Mouse (Mus musculus): ENCODE data around the gene Ydjc.

DNA sequence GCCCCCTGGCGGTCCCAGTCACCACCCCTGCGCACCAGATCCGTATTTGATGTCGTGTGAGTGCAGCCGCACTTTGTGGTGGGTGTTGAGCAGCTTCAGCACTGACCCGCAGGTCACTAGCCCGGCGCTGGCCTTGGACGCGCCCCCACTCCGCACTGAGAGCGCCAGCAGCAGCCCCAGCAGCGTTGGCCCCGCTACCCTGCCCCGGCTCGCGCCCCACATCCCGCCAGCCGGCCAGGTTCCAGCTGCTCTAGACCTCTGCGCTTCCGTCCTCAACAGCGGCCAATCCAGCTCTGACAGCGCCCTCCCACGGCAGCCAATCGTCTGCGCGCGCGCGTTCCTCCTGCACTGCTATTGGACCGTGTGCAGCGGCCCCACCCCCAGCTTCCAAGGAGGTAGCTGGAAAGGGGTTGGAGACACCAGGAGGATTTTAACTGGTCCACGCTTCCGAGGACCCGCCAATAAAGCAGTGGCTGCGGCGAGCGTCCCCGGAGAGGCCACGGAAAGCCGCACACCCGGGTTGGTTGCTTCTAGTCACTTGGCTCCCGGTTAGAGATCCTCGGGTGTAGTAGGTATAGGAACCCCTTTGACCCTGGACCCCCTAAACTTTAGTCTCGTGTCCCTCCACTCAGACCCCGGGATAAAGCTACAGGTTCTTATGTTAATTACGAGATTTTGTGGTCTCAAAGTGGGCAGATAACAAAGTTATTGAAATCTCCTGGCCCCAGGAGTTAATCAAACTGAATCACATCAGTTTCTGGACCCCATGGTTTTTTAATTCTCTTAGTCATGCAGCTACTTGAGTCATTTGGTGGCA lies 12.1 kb upstream of the Ydjc start, which contains the start of gene Sdf2l1:
- TF ChIP-seq CTCF (IDR thresholded peaks at IDR 0.05; ENCODE audit: borderline replicate concordance, control insufficient read depth, extremely low read depth, insufficient read depth, low read length, poor library complexity) (peak; percentile 89), POLR2A (IDR thresholded peaks at IDR 0.05; ENCODE audit: control insufficient read depth, extremely low read depth, insufficient read depth, low read length, poor library complexity) (peak; percentile 69; the same call in 1 of the 2 replicates)
